Mouse (Mus musculus): ENCODE measurements at regions not wholly inside any gene's neighbourhood (a gene's known extent, or its start where the extent isn't known, plus 50 kb on each side); places are given as distances from the start of the nearest gene placed in this dataset.

DNA sequence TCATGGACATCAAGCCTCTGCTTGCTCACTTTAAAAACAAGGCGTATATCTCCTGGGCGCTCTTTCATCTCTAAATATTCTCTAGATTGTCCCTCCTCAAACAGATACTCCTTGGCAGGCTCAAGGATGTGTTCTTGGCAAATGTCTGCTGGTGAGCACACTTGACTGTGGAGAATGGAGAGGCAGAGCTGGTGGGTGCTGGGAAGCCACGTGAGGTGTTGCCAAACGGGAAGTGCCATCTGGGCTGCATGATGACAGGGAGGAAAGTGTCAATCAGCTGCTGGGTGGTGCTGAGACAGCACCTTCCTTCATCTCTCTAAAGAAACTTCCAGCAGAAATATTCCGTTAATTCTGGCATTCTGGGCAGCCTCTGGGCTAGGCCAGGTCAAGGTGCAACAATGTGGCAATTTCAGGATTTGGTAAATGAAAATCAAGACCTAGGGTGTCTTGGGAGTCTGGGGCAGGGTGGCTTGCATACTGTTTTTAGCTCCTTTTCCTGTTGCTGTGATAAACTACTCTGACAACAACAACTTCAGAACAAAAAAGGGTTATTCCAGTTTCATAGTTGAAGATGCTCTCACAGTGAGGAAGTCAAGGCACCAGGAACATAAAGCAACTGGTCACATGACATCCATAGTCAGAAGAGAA, 208.6 kb downstream of the Rplp1 start:
- TF ChIP-seq EP300 (IDR thresholded peaks at IDR 0.05; ENCODE audit: low read depth) (no peak), CTCF (IDR thresholded peaks at IDR 0.05; ENCODE audit: low read depth) (no peak)
